ENCODE assay signal across 8 mouse cellular contexts in the genomic region with DNA sequence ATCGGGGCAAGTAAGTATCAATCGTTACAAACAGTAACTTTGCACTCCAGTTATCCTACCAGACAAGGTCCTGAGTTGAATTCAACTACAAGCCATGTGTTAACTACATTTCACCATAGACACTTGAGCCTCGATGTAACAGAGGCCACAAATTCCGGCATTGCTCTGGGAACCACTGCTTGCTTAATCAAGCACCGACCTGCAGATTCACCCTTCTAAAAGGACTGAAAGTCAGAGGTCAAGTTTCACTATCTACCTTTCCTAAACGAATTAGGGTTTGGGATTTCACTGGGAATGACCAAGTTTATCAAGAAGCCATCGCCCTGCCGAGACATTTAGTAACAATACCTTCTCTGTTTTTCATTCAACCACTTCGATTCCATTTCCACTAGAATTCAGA. TPM values are rescaled to one million over a fixed set of nuclear protein-coding genes. Genes with fewer than 3 reads are reported as not detected.
DNase-seq lines count a peak whose midpoint lies in the region; ATAC-seq lines count a peak whose summit lies in the region.

No protein-coding gene starts in this region.

- ATAC-seq in kidney, embryonic 15.5 days (replicated peaks; ENCODE audit: low FRiP score) = no peak
- no peak for ATAC-seq in embryonic facial prominence, embryonic 11.5 days (replicated peaks; ENCODE audit: insufficient number of reproducible peaks, low FRiP score, low TSS enrichment, low read depth)
- ATAC-seq in intestine, embryonic 15.5 days = no peak
- no peak for ATAC-seq in neural tube, embryonic 13.5 days (ENCODE audit: low read depth)
- ATAC-seq in erythroid progenitor cell, adult 5-6 weeks (replicated peaks; ENCODE audit: low FRiP score, poor library complexity, severe bottlenecking) = no peak

- peaks cover 43% of the 10 kb centered on the region for H3K4me1 ChIP-seq in kidney, embryonic 15.5 days
- H3K4me1 ChIP-seq in embryonic facial prominence, embryonic 11.5 days (ENCODE audit: control insufficient read depth, insufficient read depth, low read length) = no peaks in the 10 kb centered on the region; the same call in 1 of the 2 replicates
- H3K4me1 ChIP-seq in intestine, embryonic 15.5 days (replicated peaks) = peaks cover 16% of the 10 kb centered on the region
- peaks cover 58% of the 10 kb centered on the region for H3K4me1 ChIP-seq in neural tube, embryonic 13.5 days (replicated peaks)

- H3K36me3 ChIP-seq in kidney, embryonic 15.5 days = 0 out of 2 replicates have a peak, but pooled peaks cover 11% of the 10 kb centered on the region
- no peaks in the 10 kb centered on the region for H3K36me3 ChIP-seq in embryonic facial prominence, embryonic 11.5 days (replicated peaks; ENCODE audit: control insufficient read depth, insufficient read depth, low read depth, low read length)
- no peaks in the 10 kb centered on the region for H3K36me3 ChIP-seq in intestine, embryonic 15.5 days
- H3K36me3 ChIP-seq in neural tube, embryonic 13.5 days = 0 out of 2 replicates have a peak, but pooled peaks cover 3% of the 10 kb centered on the region

- H3K4me3 ChIP-seq in kidney, embryonic 15.5 days (replicated peaks) = peak overlapping the region; percentile 97
- H3K4me3 ChIP-seq in embryonic facial prominence, embryonic 11.5 days (ENCODE audit: low read depth, low read length) = peak overlapping the region; percentile 95
- H3K4me3 ChIP-seq in intestine, embryonic 15.5 days (replicated peaks) = peak overlapping the region; percentile 86
- peak overlapping the region; percentile 87 for H3K4me3 ChIP-seq in neural tube, embryonic 13.5 days

- H3K4me2 ChIP-seq in kidney, embryonic 15.5 days = peak overlapping the region; percentile 87
- peak overlapping the region; percentile 82 for H3K4me2 ChIP-seq in embryonic facial prominence, embryonic 11.5 days (ENCODE audit: low read depth, low read length)
- peak overlapping the region; percentile 89 for H3K4me2 ChIP-seq in intestine, embryonic 15.5 days (replicated peaks)
- H3K4me2 ChIP-seq in neural tube, embryonic 13.5 days = peak overlapping the region; percentile 97

- no peaks in the 10 kb centered on the region for H3K9me3 ChIP-seq in kidney, embryonic 15.5 days (replicated peaks)
- H3K9me3 ChIP-seq in embryonic facial prominence, embryonic 11.5 days (replicated peaks; ENCODE audit: control insufficient read depth, low read length) = no peaks in the 10 kb centered on the region
- no peaks in the 10 kb centered on the region for H3K9me3 ChIP-seq in intestine, embryonic 15.5 days
- H3K9me3 ChIP-seq in neural tube, embryonic 13.5 days = no peaks in the 10 kb centered on the region

- H3K27ac ChIP-seq in kidney, embryonic 15.5 days = no peak overlapping the region
- H3K27ac ChIP-seq in embryonic facial prominence, embryonic 11.5 days (replicated peaks; ENCODE audit: low read depth, low read length) = no peak overlapping the region
- H3K27ac ChIP-seq in intestine, embryonic 15.5 days = no peak overlapping the region
- no peak overlapping the region for H3K27ac ChIP-seq in neural tube, embryonic 13.5 days (replicated peaks)

- DNase-seq in kidney, adult 11 months = no peak
- DNase-seq in embryonic facial prominence, embryonic 11.5 days (ENCODE audit: low spot score) = no peak
- DNase-seq in right cerebral cortex, adult 18-20 months = no peak
- DNase-seq in left cerebral cortex, adult 18-20 months (ENCODE audit: low spot score in 2 of 2) = no peak

- H3K27me3 ChIP-seq in kidney, embryonic 15.5 days = no peaks in the 10 kb centered on the region
- H3K27me3 ChIP-seq in embryonic facial prominence, embryonic 11.5 days (ENCODE audit: control insufficient read depth, insufficient read depth, low read length) = no peaks in the 10 kb centered on the region
- no peaks in the 10 kb centered on the region for H3K27me3 ChIP-seq in intestine, embryonic 15.5 days (replicated peaks)
- H3K27me3 ChIP-seq in neural tube, embryonic 13.5 days = no peaks in the 10 kb centered on the region

- 48% methylated on average over 9 of the region's 9 CpGs for WGBS in kidney, embryonic 15.5 days
- WGBS in embryonic facial prominence, embryonic 11.5 days = 51% methylated on average over 9 of the region's 9 CpGs
- 35% methylated on average over 9 of the region's 9 CpGs for WGBS in intestine, embryonic 15.5 days
- WGBS in neural tube, embryonic 13.5 days = 59% methylated on average over 9 of the region's 9 CpGs

- no peak overlapping the region for H3K9ac ChIP-seq in kidney, embryonic 15.5 days
- no peak overlapping the region for H3K9ac ChIP-seq in embryonic facial prominence, embryonic 11.5 days (replicated peaks; ENCODE audit: low read length)
- peak overlapping the region; percentile 90 for H3K9ac ChIP-seq in intestine, embryonic 15.5 days
- peak overlapping the region; percentile 95 for H3K9ac ChIP-seq in neural tube, embryonic 13.5 days

RNA-seq across cellular contexts. Expression of a gene that starts 2.0 kb away (rescaled TPM):
- 19.5 and 19.6 TPM in 2 replicates for polyA plus RNA-seq in kidney, embryonic 15.5 days (2015; fragmentation: Nextera tagmentation; extraction: Ambion mirVana)
- polyA plus RNA-seq in embryonic facial prominence, embryonic 11.5 days (2014; fragmentation: Nextera tagmentation; extraction: Ambion mirVana) = 21.5 and 22.3 TPM in 2 replicates
- 42.2 and 48.8 TPM in 2 replicates for polyA plus RNA-seq in intestine, embryonic 15.5 days (2015; fragmentation: Nextera tagmentation; extraction: Ambion mirVana)
- polyA plus RNA-seq in neural tube, embryonic 13.5 days (2015; fragmentation: Nextera tagmentation; extraction: Ambion mirVana) = 14.7 and 16.1 TPM in 2 replicates
- total RNA-seq in left cerebral cortex, adult 18-20 months (2021) = 100 to 1,000 TPM; 114 to 116 TPM
- total RNA-seq in erythroid progenitor cell, adult 5-6 weeks (2015; ENCODE audit: low replicate concordance) = 32.4 and 47.4 TPM in 2 replicates
- 55.1 and 79.7 TPM in 2 replicates for total RNA-seq in erythroid progenitor cell, adult 5-6 weeks (2017; ENCODE audit: low replicate concordance)

RNA-seq across cellular contexts. Expression of a gene that starts 40.9 kb away (rescaled TPM):
- polyA plus RNA-seq in kidney, embryonic 15.5 days (2015; fragmentation: Nextera tagmentation; extraction: Ambion mirVana) = 31.7 and 34.2 TPM in 2 replicates
- polyA plus RNA-seq in embryonic facial prominence, embryonic 11.5 days (2014; fragmentation: Nextera tagmentation; extraction: Ambion mirVana) = 35.1 and 42.1 TPM in 2 replicates
- polyA plus RNA-seq in intestine, embryonic 15.5 days (2015; fragmentation: Nextera tagmentation; extraction: Ambion mirVana) = 29.0 and 32.0 TPM in 2 replicates
- polyA plus RNA-seq in neural tube, embryonic 13.5 days (2015; fragmentation: Nextera tagmentation; extraction: Ambion mirVana) = 19.5 and 26.6 TPM in 2 replicates
- total RNA-seq in left cerebral cortex, adult 18-20 months (2021) = 10 to 100 TPM; 25.1 to 28.4 TPM
- 19.8 and 36.0 TPM in 2 replicates for total RNA-seq in erythroid progenitor cell, adult 5-6 weeks (2015; ENCODE audit: low replicate concordance)
- 24.9 and 31.7 TPM in 2 replicates for total RNA-seq in erythroid progenitor cell, adult 5-6 weeks (2017; ENCODE audit: low replicate concordance)

Comparison
In these comparisons a context has a peak if more than half of its experiments do, and no peak if none do; other contexts are left out.
1. H3K9ac ChIP-seq: peak in intestine, embryonic 15.5 days (single experiment) and neural tube, embryonic 13.5 days (single experiment); none in kidney, embryonic 15.5 days (single experiment) and embryonic facial prominence, embryonic 11.5 days (single experiment).
2. Peak in every context shown above with its lines, with median percentiles within 50 percentile points of each other: H3K4me2 ChIP-seq and H3K4me3 ChIP-seq.